Mouse (Mus musculus): ENCODE results near the gene Gm20388. TPM values are rescaled to one million over a fixed set of nuclear protein-coding genes. Genes with fewer than 3 reads are reported as not detected.
A peak's percentile ranks its signal among the peaks of the same experiment; 100 is the strongest.

Gene Gm20388
- polyA plus RNA-seq, 1 experiment from 2014 or later: not detected

DNA sequence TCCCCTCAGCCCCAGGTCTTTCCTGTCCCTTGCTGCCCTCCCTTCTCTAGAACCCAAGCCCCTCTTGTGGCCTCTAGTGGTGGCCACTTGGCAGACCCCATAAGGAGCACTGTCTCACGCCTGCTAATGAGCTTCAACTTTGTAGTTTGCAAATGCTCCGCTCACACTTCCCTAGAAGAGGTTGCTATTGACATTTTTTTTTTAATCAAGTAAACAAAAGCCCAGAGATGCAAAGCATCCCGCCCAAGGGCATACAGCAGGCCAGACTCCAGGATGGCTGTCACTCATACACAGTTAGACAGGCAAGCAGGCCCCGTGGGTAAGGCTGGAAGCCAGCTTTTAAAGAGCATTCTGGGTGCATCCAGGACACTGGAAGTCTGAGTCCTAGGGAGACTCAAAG is 266.0 kb downstream of the Gm20388 start:
- 4% methylated on average over 4 of the region's 4 CpGs for WGBS
- peaks cover 9% of the 10 kb centered on the region for H3K27me3 ChIP-seq (ENCODE audit: control insufficient read depth, insufficient read depth, low read length)
- peak overlapping the region; percentile 95 for H3K27ac ChIP-seq (ENCODE audit: low read depth, low read length)
- H3K4me2 ChIP-seq: peak overlapping the region; percentile 43
- H3K36me3 ChIP-seq (ENCODE audit: control insufficient read depth, insufficient read depth, low read length): no peaks in the 10 kb centered on the region
- H3K4me3 ChIP-seq (ENCODE audit: low read depth, low read length): no peak overlapping the region
- no peaks in the 10 kb centered on the region for H3K9me3 ChIP-seq (ENCODE audit: control insufficient read depth, low read length)
- ATAC-seq (ENCODE audit: low FRiP score) (no peak; the same call in 1 of the 2 replicates), DNase-seq (ENCODE audit: low spot score, missing footprints) (no peak)
- peak overlapping the region; percentile 36; the same call in 1 of the 2 replicates for H3K9ac ChIP-seq (ENCODE audit: low read length)
- H3K4me1 ChIP-seq (ENCODE audit: control insufficient read depth, insufficient read depth, low read length): peaks cover 37% of the 10 kb centered on the region

GRCm38 (mm10) chr8:120177318-120178123 is 266.9 kb downstream of the Gm20388 start, which contains the start of gene Fam92b:
Gene Fam92b, minus strand, starts transcription at chr8:120177466.
- peak; percentile 94 for ATAC-seq (ENCODE audit: low FRiP score)
- H3K4me1 ChIP-seq (ENCODE audit: control insufficient read depth, insufficient read depth, low read length): peaks cover 37% of the 10 kb centered on the region
- H3K4me3 ChIP-seq (ENCODE audit: low read depth, low read length): peak within 1 kb of the TSS; percentile 10
- peak within 1 kb of the TSS; percentile 95 for H3K27ac ChIP-seq (ENCODE audit: low read depth, low read length)
- H3K36me3 ChIP-seq (ENCODE audit: control insufficient read depth, insufficient read depth, low read length): no peaks in the 10 kb centered on the region
- peak within 1 kb of the TSS; percentile 36; the same call in 1 of the 2 replicates for H3K9ac ChIP-seq (ENCODE audit: low read length)
- 2% methylated on average over 24 of the region's 26 CpGs for WGBS
- H3K9me3 ChIP-seq (ENCODE audit: control insufficient read depth, low read length): no peaks in the 10 kb centered on the region
- DNase-seq (ENCODE audit: low spot score, missing footprints): peak; percentile 98
- H3K27me3 ChIP-seq (ENCODE audit: control insufficient read depth, insufficient read depth, low read length): peaks cover 9% of the 10 kb centered on the region
- peak within 1 kb of the TSS; percentile 43 for H3K4me2 ChIP-seq

DNA sequence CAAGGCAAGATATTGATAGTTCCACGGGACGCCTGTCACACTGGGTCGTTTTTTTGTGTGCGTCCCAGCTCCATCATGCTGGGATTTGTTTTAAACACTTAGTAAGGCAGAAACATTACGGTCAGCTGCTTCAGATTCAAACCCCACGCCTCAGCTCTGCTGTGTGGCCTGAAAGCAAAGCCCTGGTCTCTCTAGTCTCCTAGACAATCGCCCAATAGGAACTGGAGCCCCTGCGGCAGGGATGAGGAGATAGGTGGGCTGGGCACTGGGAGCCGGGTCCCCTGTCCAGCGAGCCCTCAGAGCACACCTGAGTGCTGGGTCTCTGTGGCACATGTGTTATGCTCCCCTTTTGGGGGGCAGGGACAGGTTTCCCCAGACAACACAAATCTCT is 267.5 kb downstream of the Gm20388 start:
- Histone ChIP-seq H3K9ac (ENCODE audit: low read length) (peak overlapping the region; percentile 2; the same call in 1 of the 2 replicates), H3K4me1 (ENCODE audit: control insufficient read depth, insufficient read depth, low read length) (peaks cover 37% of the 10 kb centered on the region)

DNA sequence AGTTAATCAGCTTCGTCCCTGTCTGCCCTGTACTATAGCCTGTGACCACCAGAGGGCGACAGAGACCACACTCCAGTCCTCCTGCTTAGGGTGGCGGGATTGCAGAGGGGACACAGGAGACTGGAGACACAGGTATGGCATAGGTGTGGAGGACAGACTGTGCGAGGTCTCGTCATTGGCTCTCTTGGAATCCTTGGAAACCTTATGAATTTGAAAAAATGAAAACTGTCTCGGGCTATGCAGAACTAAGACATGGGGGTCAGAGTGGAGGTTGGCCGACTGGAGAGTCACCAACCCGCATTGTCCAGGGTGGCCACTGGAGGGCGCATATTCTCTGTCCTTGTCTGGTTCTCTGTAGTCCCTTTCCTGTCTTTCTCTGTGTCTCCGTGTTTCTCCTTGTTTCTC is 268.4 kb downstream of the Gm20388 start:
- ATAC-seq (ENCODE audit: low FRiP score): peak; percentile 28
- Histone ChIP-seq H3K4me3 (ENCODE audit: low read depth, low read length) (peak overlapping the region; percentile 11; the same call in 1 of the 2 replicates), H3K27ac (ENCODE audit: low read depth, low read length) (no peak overlapping the region), H3K4me2 (peak overlapping the region; percentile 28; the same call in 1 of the 2 replicates), H3K9me3 (ENCODE audit: control insufficient read depth, low read length) (no peaks in the 10 kb centered on the region), H3K27me3 (ENCODE audit: control insufficient read depth, insufficient read depth, low read length) (peaks cover 9% of the 10 kb centered on the region), H3K4me1 (ENCODE audit: control insufficient read depth, insufficient read depth, low read length) (peaks cover 38% of the 10 kb centered on the region), H3K9ac (ENCODE audit: low read length) (peak overlapping the region; percentile 30; the same call in 1 of the 2 replicates), H3K36me3 (ENCODE audit: control insufficient read depth, insufficient read depth, low read length) (no peaks in the 10 kb centered on the region)
- DNase-seq (ENCODE audit: low spot score, missing footprints): peak; percentile 100
- 1% methylated on average over 10 of the region's 10 CpGs for WGBS

More for the DNA sequence above, 267.5 kb downstream of the Gm20388 start:
- peak overlapping the region; percentile 43 for H3K4me2 ChIP-seq
- H3K27ac ChIP-seq (ENCODE audit: low read depth, low read length): peak overlapping the region; percentile 95
- peaks cover 9% of the 10 kb centered on the region for H3K27me3 ChIP-seq (ENCODE audit: control insufficient read depth, insufficient read depth, low read length)
- ATAC-seq (ENCODE audit: low FRiP score) (peak; percentile 1), DNase-seq (ENCODE audit: low spot score, missing footprints) (peak; percentile 92)
- H3K4me3 ChIP-seq (ENCODE audit: low read depth, low read length): peak overlapping the region; percentile 10; the same call in 1 of the 2 replicates
- H3K9me3 ChIP-seq (ENCODE audit: control insufficient read depth, low read length): no peaks in the 10 kb centered on the region
- no peaks in the 10 kb centered on the region for H3K36me3 ChIP-seq (ENCODE audit: control insufficient read depth, insufficient read depth, low read length)
- 3% methylated on average over 10 of the region's 10 CpGs for WGBS

DNA sequence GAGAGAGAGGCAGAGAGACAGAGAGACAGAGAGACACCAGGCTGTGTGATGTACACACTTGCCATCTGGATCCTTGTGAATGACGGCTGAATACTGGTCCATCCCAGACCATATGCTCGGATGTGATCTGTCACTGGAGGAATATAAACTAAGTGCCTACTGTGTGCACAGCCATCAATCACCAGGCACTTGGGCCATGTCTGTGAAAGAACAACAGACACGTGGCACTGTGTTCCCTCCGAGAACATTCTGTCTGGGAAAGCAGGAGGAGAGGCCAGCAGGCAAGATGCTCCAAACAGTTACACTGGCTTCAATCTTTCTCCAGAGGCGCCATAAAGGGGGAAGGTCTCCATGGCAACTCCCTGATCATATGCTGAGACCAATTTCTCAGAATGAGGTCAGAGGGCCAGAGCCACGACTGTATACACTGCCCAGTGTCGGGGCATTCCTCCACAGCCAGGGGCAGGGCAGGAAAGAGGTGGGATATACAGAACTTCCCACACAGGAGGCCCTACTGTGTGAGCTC is 269.9 kb downstream of the Gm20388 start:
- Histone ChIP-seq H3K9ac (ENCODE audit: low read length) (no peak overlapping the region; the same call in 1 of the 2 replicates), H3K4me3 (ENCODE audit: low read depth, low read length) (no peak overlapping the region), H3K36me3 (ENCODE audit: control insufficient read depth, insufficient read depth, low read length) (no peaks in the 10 kb centered on the region), H3K27ac (ENCODE audit: low read depth, low read length) (no peak overlapping the region), H3K9me3 (ENCODE audit: control insufficient read depth, low read length) (no peaks in the 10 kb centered on the region), H3K4me1 (ENCODE audit: control insufficient read depth, insufficient read depth, low read length) (peaks cover 50% of the 10 kb centered on the region), H3K27me3 (ENCODE audit: control insufficient read depth, insufficient read depth, low read length) (no peaks in the 10 kb centered on the region), H3K4me2 (no peak overlapping the region)
- ATAC-seq (ENCODE audit: low FRiP score): no peak
- DNase-seq (ENCODE audit: low spot score, missing footprints): no peak
- 60% methylated on average over 7 of the region's 7 CpGs for WGBS

GRCm38 (mm10) chr8:120181274-120181673 is 270.6 kb downstream of the Gm20388 start:
- Histone ChIP-seq H3K27ac (ENCODE audit: low read depth, low read length) (no peak overlapping the region), H3K9ac (ENCODE audit: low read length) (no peak overlapping the region), H3K36me3 (ENCODE audit: control insufficient read depth, insufficient read depth, low read length) (no peaks in the 10 kb centered on the region), H3K27me3 (ENCODE audit: control insufficient read depth, insufficient read depth, low read length) (no peaks in the 10 kb centered on the region), H3K4me3 (ENCODE audit: low read depth, low read length) (no peak overlapping the region), H3K4me1 (ENCODE audit: control insufficient read depth, insufficient read depth, low read length) (peaks cover 54% of the 10 kb centered on the region), H3K4me2 (no peak overlapping the region), H3K9me3 (ENCODE audit: control insufficient read depth, low read length) (no peaks in the 10 kb centered on the region)
- 88% methylated on average over 5 of the region's 5 CpGs for WGBS
- no peak for ATAC-seq (ENCODE audit: low FRiP score)
- no peak for DNase-seq (ENCODE audit: low spot score, missing footprints)

GRCm38 (mm10) chr8:120181861-120182414 is 271.3 kb downstream of the Gm20388 start:
- DNase-seq (ENCODE audit: low spot score, missing footprints) (no peak), ATAC-seq (ENCODE audit: low FRiP score) (no peak)
- H3K4me1 ChIP-seq (ENCODE audit: control insufficient read depth, insufficient read depth, low read length): peaks cover 51% of the 10 kb centered on the region
- H3K36me3 ChIP-seq (ENCODE audit: control insufficient read depth, insufficient read depth, low read length): no peaks in the 10 kb centered on the region
- no peak overlapping the region for H3K27ac ChIP-seq (ENCODE audit: low read depth, low read length)
- H3K9me3 ChIP-seq (ENCODE audit: control insufficient read depth, low read length): no peaks in the 10 kb centered on the region
- 79% methylated on average over 4 of the region's 4 CpGs for WGBS
- no peak overlapping the region for H3K4me3 ChIP-seq (ENCODE audit: low read depth, low read length)
- H3K27me3 ChIP-seq (ENCODE audit: control insufficient read depth, insufficient read depth, low read length): no peaks in the 10 kb centered on the region
- no peak overlapping the region for H3K9ac ChIP-seq (ENCODE audit: low read length)
- H3K4me2 ChIP-seq: no peak overlapping the region

DNA sequence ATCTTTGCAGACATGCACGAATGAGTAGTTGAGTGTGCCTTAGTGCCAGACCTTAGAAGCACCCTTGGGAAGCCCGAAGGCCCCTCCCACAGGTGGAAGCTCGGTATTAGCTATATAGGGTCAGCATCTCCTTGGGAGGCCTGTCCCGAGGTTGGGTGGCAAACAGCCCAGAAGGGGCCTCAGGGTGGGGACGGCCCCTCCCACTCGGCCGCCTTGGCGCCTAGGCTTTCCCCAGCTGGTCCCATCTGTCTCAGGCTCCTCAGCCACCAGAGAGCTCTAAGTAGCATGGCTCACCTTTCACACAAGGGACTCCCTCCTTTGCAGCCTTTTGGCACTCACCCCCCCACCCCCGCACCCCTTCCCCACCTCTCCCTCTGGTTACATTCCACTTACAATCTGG is 273.7 kb downstream of the Gm20388 start:
- no peak for ATAC-seq (ENCODE audit: low FRiP score)
- H3K27me3 ChIP-seq (ENCODE audit: control insufficient read depth, insufficient read depth, low read length): no peaks in the 10 kb centered on the region
- 45% methylated on average over 9 of the region's 9 CpGs for WGBS
- DNase-seq (ENCODE audit: low spot score, missing footprints): no peak
- H3K9me3 ChIP-seq (ENCODE audit: control insufficient read depth, low read length): no peaks in the 10 kb centered on the region
- H3K27ac ChIP-seq (ENCODE audit: low read depth, low read length): no peak overlapping the region
- H3K36me3 ChIP-seq (ENCODE audit: control insufficient read depth, insufficient read depth, low read length): no peaks in the 10 kb centered on the region
- H3K4me3 ChIP-seq (ENCODE audit: low read depth, low read length): no peak overlapping the region
- H3K9ac ChIP-seq (ENCODE audit: low read length): no peak overlapping the region; the same call in 1 of the 2 replicates
- H3K4me2 ChIP-seq: no peak overlapping the region
- H3K4me1 ChIP-seq (ENCODE audit: control insufficient read depth, insufficient read depth, low read length): peaks cover 28% of the 10 kb centered on the region

Data from midbrain, embryonic 11.5 days (tissue).